ENCODE assay signal across 32 mouse cellular contexts in the genomic region with DNA sequence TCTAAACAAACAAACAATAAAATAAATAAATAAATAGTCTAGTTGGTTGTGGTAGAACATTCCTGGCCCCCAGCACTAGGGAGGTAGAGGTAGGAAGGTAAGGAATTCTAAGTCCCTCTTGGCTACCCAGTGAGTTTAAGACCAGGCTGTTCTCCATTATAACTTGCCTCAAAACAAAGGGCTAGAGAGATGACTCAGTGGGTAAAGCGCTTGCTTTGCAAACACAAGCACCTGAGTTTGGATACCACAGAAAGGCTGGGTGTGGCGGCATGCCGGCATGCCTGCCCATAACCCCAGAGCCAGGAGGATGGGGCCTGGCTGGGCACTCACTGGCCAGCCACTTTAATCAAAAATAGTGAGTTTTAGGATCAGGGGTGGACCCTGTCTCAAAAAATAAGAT. TPM values are rescaled to one million over a fixed set of nuclear protein-coding genes. Genes with fewer than 3 reads are reported as not detected.
DNase-seq lines count a peak whose midpoint lies in the region; ATAC-seq and TF ChIP-seq lines count a peak whose summit lies in the region.
"Had no signal": no experiment of that assay in that cellular context is flagged by ENCODE, and none has a peak within 500 bp of the region (broad histone marks: within the 10 kb centered on the region; RNA-seq: fewer than 3 reads in every experiment).

No protein-coding gene starts in this region.

- DNase-seq in heart, postnatal 0 days (ENCODE audit: low spot score): no peak
- no peak for DNase-seq in heart, adult 2 months
- peak; percentile 79 for DNase-seq in 3134 (ENCODE audit: extremely low read depth, insufficient read length, low spot score)
- DNase-seq in lung, postnatal 0 days (ENCODE audit: low spot score): peak; percentile 75
- DNase-seq in right cerebral cortex, adult 18-20 months: no peak
- DNase-seq: adrenal gland, adult 2 months; adrenal gland, postnatal 36 days; B cell, adult 2 months; cerebellum, adult 2 months; cerebellum, postnatal 14 days; forebrain, postnatal 0 days; kidney, postnatal 4 days; liver, postnatal 0 days; retina, postnatal 1 day; right cerebral cortex, postnatal 25 days; thymus, postnatal 14 days had no signal

- no peaks in the 10 kb centered on the region for H3K9me3 ChIP-seq in heart, postnatal 0 days (replicated peaks; ENCODE audit: control insufficient read depth, low read length)
- no peaks in the 10 kb centered on the region for H3K9me3 ChIP-seq in lung, postnatal 0 days (ENCODE audit: low read length)
- H3K9me3 ChIP-seq in stomach, embryonic 16.5 days (replicated peaks; ENCODE audit: control insufficient read depth, low read length): no peaks in the 10 kb centered on the region
- H3K9me3 ChIP-seq in hindbrain, embryonic 13.5 days: no peaks in the 10 kb centered on the region
- H3K9me3 ChIP-seq: liver, embryonic 12.5 days; midbrain, embryonic 13.5 days had no signal

- no peak for ATAC-seq in heart, postnatal 0 days (ENCODE audit: insufficient read depth, low read depth)
- peak; percentile 72 for ATAC-seq in lung, postnatal 0 days
- peak; percentile 18; the same call in 1 of the 2 replicates for ATAC-seq in stomach, embryonic 16.5 days (ENCODE audit: insufficient read depth, low FRiP score)
- ATAC-seq in hindbrain, embryonic 13.5 days (ENCODE audit: low FRiP score): no peak
- ATAC-seq: activated CD4-positive, CD25-positive, alpha-beta regulatory T cell, adult 4 months; forebrain, postnatal 0 days; hindbrain, embryonic 16.5 days; liver, postnatal 0 days; midbrain, embryonic 13.5 days had no signal

- no peak overlapping the region for H3K4me3 ChIP-seq in heart, postnatal 0 days (ENCODE audit: low read depth, low read length)
- H3K4me3 ChIP-seq in heart, adult 2 months: no peak overlapping the region
- no peak overlapping the region for H3K4me3 ChIP-seq in lung, postnatal 0 days (ENCODE audit: low read depth, low read length)
- H3K4me3 ChIP-seq in stomach, embryonic 16.5 days (replicated peaks; ENCODE audit: low read length): no peak overlapping the region
- no peak overlapping the region for H3K4me3 ChIP-seq in hindbrain, embryonic 13.5 days
- H3K4me3 ChIP-seq: erythroblast, embryonic 14.5 days; liver, embryonic 12.5 days; midbrain, embryonic 13.5 days had no signal

- intact Hi-C loops in heart, adult 2 months (cut with DNase I): no loop called here

- no peaks in the 10 kb centered on the region for H3K79me2 ChIP-seq in heart, adult 2 months (replicated peaks; ENCODE audit: control insufficient read depth, insufficient read depth, low read length)

- no peaks in the 10 kb centered on the region for H3K27me3 ChIP-seq in heart, postnatal 0 days (ENCODE audit: control insufficient read depth, insufficient read depth, low read length)
- no peaks in the 10 kb centered on the region for H3K27me3 ChIP-seq in heart, adult 2 months (ENCODE audit: control insufficient read depth, insufficient read depth, low read length)
- H3K27me3 ChIP-seq in lung, postnatal 0 days (replicated peaks; ENCODE audit: insufficient read depth, low read length): no peaks in the 10 kb centered on the region
- no peaks in the 10 kb centered on the region for H3K27me3 ChIP-seq in stomach, embryonic 16.5 days (ENCODE audit: control insufficient read depth, insufficient read depth, low read length)
- H3K27me3 ChIP-seq in hindbrain, embryonic 13.5 days: 0 out of 2 replicates have a peak, but pooled peaks cover 10% of the 10 kb centered on the region
- H3K27me3 ChIP-seq: midbrain, embryonic 13.5 days had no signal

- no peak for TF ChIP-seq POLR2A in heart, adult 2 months (IDR thresholded peaks at IDR 0.05; ENCODE audit: insufficient read depth, low read depth, low read length)

- TF ChIP-seq CTCF in heart, postnatal 0 days (IDR thresholded peaks at IDR 0.05; ENCODE audit: low read depth): no peak
- no peak for TF ChIP-seq CTCF in heart, adult 2 months (IDR thresholded peaks at IDR 0.05)
- TF ChIP-seq CTCF in lung, postnatal 0 days (IDR thresholded peaks at IDR 0.05): no peak

- H3K27ac ChIP-seq in heart, postnatal 0 days (ENCODE audit: low read depth): peak overlapping the region; percentile 0; the same call in 1 of the 2 replicates
- H3K27ac ChIP-seq in heart, adult 2 months: no peak overlapping the region
- H3K27ac ChIP-seq in lung, postnatal 0 days (ENCODE audit: low read length): peak overlapping the region; percentile 83
- peak overlapping the region; percentile 55 for H3K27ac ChIP-seq in stomach, embryonic 16.5 days (ENCODE audit: low read length)
- H3K27ac ChIP-seq in hindbrain, embryonic 13.5 days: no peak overlapping the region
- H3K27ac ChIP-seq: liver, embryonic 12.5 days; macrophage; midbrain, embryonic 13.5 days had no signal

- no peaks in the 10 kb centered on the region for H3K36me3 ChIP-seq in heart, postnatal 0 days (replicated peaks; ENCODE audit: control insufficient read depth, insufficient read depth, low read length)
- no peaks in the 10 kb centered on the region for H3K36me3 ChIP-seq in heart, adult 2 months (ENCODE audit: control insufficient read depth, insufficient read depth, low read length)
- H3K36me3 ChIP-seq in lung, postnatal 0 days (ENCODE audit: insufficient read depth, low read length): no peaks in the 10 kb centered on the region
- H3K36me3 ChIP-seq in stomach, embryonic 16.5 days (ENCODE audit: control insufficient read depth, insufficient read depth, low read length): no peaks in the 10 kb centered on the region
- no peaks in the 10 kb centered on the region for H3K36me3 ChIP-seq in hindbrain, embryonic 13.5 days
- H3K36me3 ChIP-seq: liver, embryonic 12.5 days; midbrain, embryonic 13.5 days had no signal

- H3K4me2 ChIP-seq in heart, postnatal 0 days (ENCODE audit: low read depth, low read length): no peak overlapping the region
- no peak overlapping the region for H3K4me2 ChIP-seq in lung, postnatal 0 days (replicated peaks; ENCODE audit: low read depth, low read length)
- no peak overlapping the region for H3K4me2 ChIP-seq in stomach, embryonic 16.5 days (ENCODE audit: low read depth, low read length)
- no peak overlapping the region for H3K4me2 ChIP-seq in hindbrain, embryonic 13.5 days
- H3K4me2 ChIP-seq: liver, embryonic 12.5 days; midbrain, embryonic 13.5 days had no signal

- H3K4me1 ChIP-seq in heart, postnatal 0 days (ENCODE audit: control insufficient read depth, insufficient read depth): peaks cover 22% of the 10 kb centered on the region
- peaks cover 18% of the 10 kb centered on the region for H3K4me1 ChIP-seq in heart, adult 2 months (ENCODE audit: control insufficient read depth, insufficient read depth, low read length)
- H3K4me1 ChIP-seq in lung, postnatal 0 days (ENCODE audit: insufficient read depth, low read depth, low read length): peaks cover 16% of the 10 kb centered on the region; the same call in 1 of the 2 replicates
- H3K4me1 ChIP-seq in stomach, embryonic 16.5 days (ENCODE audit: control insufficient read depth, insufficient read depth, low read length): peaks cover 37% of the 10 kb centered on the region
- H3K4me1 ChIP-seq in hindbrain, embryonic 13.5 days (replicated peaks): peaks cover 14% of the 10 kb centered on the region

- no peak overlapping the region for H3K9ac ChIP-seq in heart, postnatal 0 days (replicated peaks; ENCODE audit: low read depth, low read length)
- H3K9ac ChIP-seq in heart, adult 2 months (ENCODE audit: low read depth, low read length): no peak overlapping the region
- no peak overlapping the region for H3K9ac ChIP-seq in lung, postnatal 0 days (replicated peaks; ENCODE audit: low read depth)
- H3K9ac ChIP-seq in stomach, embryonic 16.5 days (ENCODE audit: low read length): no peak overlapping the region
- no peak overlapping the region for H3K9ac ChIP-seq in hindbrain, embryonic 13.5 days
- H3K9ac ChIP-seq: forebrain, postnatal 0 days; liver, embryonic 12.5 days; liver, postnatal 0 days; midbrain, embryonic 13.5 days had no signal

- 91% methylated on average over 3 of the region's 3 CpGs for WGBS in heart, postnatal 0 days
- WGBS in heart, adult 2 months: 96% methylated on average over 3 of the region's 3 CpGs
- 58% methylated on average over 3 of the region's 3 CpGs for WGBS in lung, postnatal 0 days
- 65% methylated on average over 3 of the region's 3 CpGs for WGBS in stomach, embryonic 16.5 days
- WGBS in hindbrain, embryonic 13.5 days: 91% methylated on average over 3 of the region's 3 CpGs

- no peak for TF ChIP-seq EP300 in heart, postnatal 0 days (IDR thresholded peaks at IDR 0.05; ENCODE audit: low read depth)
- TF ChIP-seq EP300 in heart, adult 2 months (IDR thresholded peaks at IDR 0.05; ENCODE audit: insufficient read depth, low read depth, low read length): no peak
- TF ChIP-seq EP300 in lung, postnatal 0 days (IDR thresholded peaks at IDR 0.05): peak; percentile 78

RNA-seq across cellular contexts. Expression of gene Sphk1, which starts 8.7 kb away (rescaled TPM):
- 1.9 and 3.1 TPM in 2 replicates for total RNA-seq in heart, postnatal 0 days (2014; rRNA removed; ENCODE audit: low replicate concordance)
- polyA plus RNA-seq in heart, postnatal 0 days (2015; fragmentation: Nextera tagmentation; extraction: Ambion mirVana): 2.0 TPM in 2 replicates
- 1 to 10 TPM in 1 of 2 experiments, under 1 TPM in 1; 0.98 to 1.1 TPM for total RNA-seq in heart, adult 2 months (2021)
- 3.2 and 3.3 TPM in 2 replicates for polyA plus RNA-seq in heart, adult 2 months (2012; rRNA removed)
- 38.6 and 56.3 TPM in 2 replicates for polyA plus RNA-seq in lung, postnatal 0 days (2015; fragmentation: Nextera tagmentation; extraction: Ambion mirVana)
- 12.4 and 15.3 TPM in 2 replicates for polyA plus RNA-seq in stomach, embryonic 16.5 days (2015; fragmentation: Nextera tagmentation; extraction: Ambion mirVana)
- polyA plus RNA-seq in hindbrain, embryonic 13.5 days (2015; fragmentation: Nextera tagmentation; extraction: Ambion mirVana): 3.1 and 3.3 TPM in 2 replicates
- polyA plus RNA-seq: activated CD4-positive, CD25-positive, alpha-beta regulatory T cell, adult 4 months had no signal

RNA-seq across cellular contexts. Expression of gene Prpsap1, which starts 28.0 kb away (rescaled TPM):
- 43.3 and 46.6 TPM in 2 replicates for total RNA-seq in heart, postnatal 0 days (2014; rRNA removed; ENCODE audit: low replicate concordance)
- polyA plus RNA-seq in heart, postnatal 0 days (2015; fragmentation: Nextera tagmentation; extraction: Ambion mirVana): 59.2 and 62.2 TPM in 2 replicates
- 10 to 100 TPM; 28.9 to 30.0 TPM for total RNA-seq in heart, adult 2 months (2021)
- 37.3 and 39.1 TPM in 2 replicates for polyA plus RNA-seq in heart, adult 2 months (2012; rRNA removed)
- 89.5 and 97.7 TPM in 2 replicates for polyA plus RNA-seq in lung, postnatal 0 days (2015; fragmentation: Nextera tagmentation; extraction: Ambion mirVana)
- 190 and 195 TPM in 2 replicates for polyA plus RNA-seq in stomach, embryonic 16.5 days (2015; fragmentation: Nextera tagmentation; extraction: Ambion mirVana)
- 171 and 178 TPM in 2 replicates for polyA plus RNA-seq in hindbrain, embryonic 13.5 days (2015; fragmentation: Nextera tagmentation; extraction: Ambion mirVana)

RNA-seq across cellular contexts. Expression of gene Qrich2, which starts 56.0 kb away (rescaled TPM):
- 0.23 TPM in 1 of 2 replicates, not detected in the other for total RNA-seq in heart, postnatal 0 days (2014; rRNA removed; ENCODE audit: low replicate concordance)
- polyA plus RNA-seq in heart, postnatal 0 days (2015; fragmentation: Nextera tagmentation; extraction: Ambion mirVana): not detected in 2 replicates
- not detected for total RNA-seq in heart, adult 2 months (2021)
- polyA plus RNA-seq in heart, adult 2 months (2012; rRNA removed): 0.18 and 0.23 TPM in 2 replicates
- polyA plus RNA-seq in lung, postnatal 0 days (2015; fragmentation: Nextera tagmentation; extraction: Ambion mirVana): 0.05 and 0.06 TPM in 2 replicates
- 0.20 and 0.53 TPM in 2 replicates for polyA plus RNA-seq in stomach, embryonic 16.5 days (2015; fragmentation: Nextera tagmentation; extraction: Ambion mirVana)
- polyA plus RNA-seq in hindbrain, embryonic 13.5 days (2015; fragmentation: Nextera tagmentation; extraction: Ambion mirVana): 0.19 and 0.42 TPM in 2 replicates
- total RNA-seq: adrenal gland, adult 2 months; adrenal gland, postnatal 36 days; forebrain, postnatal 0 days; gastrocnemius, adult 8-10 months; hematopoietic stem cell, adult 5-6 weeks; layer of hippocampus, postnatal 25 days; left cerebral cortex, adult 8-10 months; left cerebral cortex, postnatal 36 days; megakaryocyte-erythroid progenitor cell, adult 5-6 weeks had no signal
- polyA plus RNA-seq: activated CD4-positive, CD25-positive, alpha-beta regulatory T cell, adult 4 months; erythroblast, embryonic 14.5 days; forebrain, embryonic 11.5 days; forebrain, postnatal 0 days; liver, embryonic 12.5 days; liver, postnatal 0 days; macrophage; midbrain, embryonic 13.5 days; neural tube, embryonic 14.5 days had no signal

RNA-seq across cellular contexts. Expression of gene Ube2o, which starts 59.2 kb away (rescaled TPM):
- total RNA-seq in heart, postnatal 0 days (2014; rRNA removed; ENCODE audit: low replicate concordance): 17.2 and 34.8 TPM in 2 replicates
- polyA plus RNA-seq in heart, postnatal 0 days (2015; fragmentation: Nextera tagmentation; extraction: Ambion mirVana): 4.1 and 5.2 TPM in 2 replicates
- total RNA-seq in heart, adult 2 months (2021): 10 to 100 TPM; 24.8 to 36.3 TPM
- polyA plus RNA-seq in heart, adult 2 months (2012; rRNA removed): 22.6 and 26.4 TPM in 2 replicates
- 9.1 and 9.8 TPM in 2 replicates for polyA plus RNA-seq in lung, postnatal 0 days (2015; fragmentation: Nextera tagmentation; extraction: Ambion mirVana)
- polyA plus RNA-seq in stomach, embryonic 16.5 days (2015; fragmentation: Nextera tagmentation; extraction: Ambion mirVana): 4.8 and 5.1 TPM in 2 replicates
- 14.1 and 14.8 TPM in 2 replicates for polyA plus RNA-seq in hindbrain, embryonic 13.5 days (2015; fragmentation: Nextera tagmentation; extraction: Ambion mirVana)

Comparison
In these comparisons a context has a peak if more than half of its experiments do, and no peak if none do; other contexts are left out.
1. H3K27ac ChIP-seq: peak in heart, postnatal 0 days (single experiment), lung, postnatal 0 days (single experiment) and stomach, embryonic 16.5 days (single experiment); none in heart, adult 2 months (single experiment) and hindbrain, embryonic 13.5 days (single experiment).
2. ATAC-seq: peak in lung, postnatal 0 days (single experiment) and stomach, embryonic 16.5 days (single experiment); none in heart, postnatal 0 days (single experiment) and hindbrain, embryonic 13.5 days (single experiment).
3. DNase-seq: peak in 3134 (single experiment) and lung, postnatal 0 days (single experiment); none in heart, postnatal 0 days (single experiment), heart, adult 2 months (0 of 2) and right cerebral cortex, adult 18-20 months (single experiment).